Mouse (Mus musculus): Measurements from ENCODE around the gene Tsga10. TPM values are rescaled to one million over a fixed set of nuclear protein-coding genes. Genes with fewer than 3 reads are reported as not detected.
A peak's percentile ranks its signal among the peaks of the same experiment; 100 is the strongest.

Tsga10 gene
- polyA plus RNA-seq, 1 experiment from 2014 or later, result 13.8 TPM

DNA sequence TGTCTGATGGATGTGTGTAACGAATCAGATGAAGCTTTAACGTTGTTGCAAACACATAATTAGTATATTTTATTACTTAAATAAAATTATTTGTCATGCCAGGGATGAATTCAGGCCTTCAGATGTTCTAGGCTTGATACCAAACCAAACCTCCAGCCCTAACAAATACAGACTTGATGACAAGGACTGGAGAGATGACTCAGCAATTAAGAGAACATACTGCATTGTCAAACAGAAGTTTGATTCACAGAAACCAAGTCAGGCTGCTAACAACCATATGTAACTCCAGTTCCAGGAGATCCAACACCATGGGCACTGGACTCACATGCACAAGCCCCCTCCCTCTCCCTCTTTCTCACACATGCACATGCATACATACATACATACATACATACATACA, 65.9 kb downstream of the Tsga10 start:
- no peaks in the 10 kb centered on the region for H3K9me3 ChIP-seq (replicated peaks; ENCODE audit: control insufficient read depth, low read length)
- no peaks in the 10 kb centered on the region for H3K36me3 ChIP-seq (ENCODE audit: control insufficient read depth, insufficient read depth, low read length)
- DNase-seq (ENCODE audit: low spot score) (no peak), ATAC-seq (no peak)
- H3K9ac ChIP-seq (ENCODE audit: low read length), result no peak overlapping the region
- H3K27me3 ChIP-seq (replicated peaks; ENCODE audit: control insufficient read depth, insufficient read depth, low read length), result no peaks in the 10 kb centered on the region
- H3K4me2 ChIP-seq (ENCODE audit: low read length), result no peak overlapping the region
- no peak overlapping the region for H3K27ac ChIP-seq (ENCODE audit: low read depth, low read length)
- 84% methylated on average over 2 of the region's 2 CpGs for WGBS
- no peak overlapping the region for H3K4me3 ChIP-seq (ENCODE audit: low read depth, low read length)
- H3K4me1 ChIP-seq (ENCODE audit: control insufficient read depth, insufficient read depth, low read length), result no peaks in the 10 kb centered on the region

DNA sequence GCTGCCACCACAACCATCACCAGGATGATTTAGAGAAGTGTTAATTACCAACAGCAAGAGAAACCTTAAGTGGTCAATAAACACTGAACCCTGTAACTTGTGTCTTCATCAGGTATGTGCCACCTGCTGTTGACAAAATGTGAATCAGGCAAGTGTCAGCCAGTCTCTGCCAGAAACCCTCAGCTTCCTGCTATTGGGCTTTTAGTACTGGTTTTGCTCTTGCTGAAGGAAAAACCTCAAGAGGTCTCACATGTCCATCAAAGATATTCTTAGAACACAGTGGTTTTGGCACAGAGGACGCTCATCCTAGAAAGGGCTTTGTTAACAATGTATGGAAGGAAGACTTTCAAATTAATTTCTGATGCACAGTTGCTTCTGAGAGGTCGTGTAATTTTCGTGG, 66.7 kb downstream of the Tsga10 start:
- ATAC-seq (no peak), DNase-seq (ENCODE audit: low spot score) (no peak)
- Histone ChIP-seq H3K27ac (ENCODE audit: low read depth, low read length) (no peak overlapping the region), H3K27me3 (replicated peaks; ENCODE audit: control insufficient read depth, insufficient read depth, low read length) (no peaks in the 10 kb centered on the region), H3K4me2 (ENCODE audit: low read length) (no peak overlapping the region), H3K9me3 (replicated peaks; ENCODE audit: control insufficient read depth, low read length) (no peaks in the 10 kb centered on the region), H3K4me1 (ENCODE audit: control insufficient read depth, insufficient read depth, low read length) (no peaks in the 10 kb centered on the region), H3K9ac (ENCODE audit: low read length) (no peak overlapping the region), H3K4me3 (ENCODE audit: low read depth, low read length) (no peak overlapping the region), H3K36me3 (ENCODE audit: control insufficient read depth, insufficient read depth, low read length) (no peaks in the 10 kb centered on the region)
- 70% methylated on average over 3 of the region's 3 CpGs for WGBS

DNA sequence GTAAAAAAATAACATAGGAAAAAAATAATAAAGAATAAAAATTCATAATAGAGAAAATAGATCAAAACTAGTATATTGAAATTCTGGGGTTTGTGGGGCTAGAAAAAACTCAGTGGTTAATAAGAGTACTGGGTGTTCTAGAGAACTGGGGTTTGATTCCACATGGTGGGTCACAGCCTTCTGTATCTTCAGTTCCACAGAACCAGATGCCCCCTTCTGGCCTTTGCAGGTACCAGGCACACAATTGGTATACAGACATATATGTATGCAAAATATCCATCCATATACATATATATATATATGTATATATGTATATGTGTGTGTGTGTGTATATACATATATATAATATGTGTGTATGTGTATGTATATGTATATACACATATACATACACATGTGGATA, 106.8 kb downstream of the Tsga10 start:
- H3K27ac ChIP-seq (ENCODE audit: low read depth, low read length), result no peak overlapping the region
- H3K36me3 ChIP-seq (ENCODE audit: control insufficient read depth, insufficient read depth, low read length), result no peaks in the 10 kb centered on the region
- H3K9me3 ChIP-seq (replicated peaks; ENCODE audit: control insufficient read depth, low read length), result no peaks in the 10 kb centered on the region
- H3K4me3 ChIP-seq (ENCODE audit: low read depth, low read length), result no peak overlapping the region
- no peaks in the 10 kb centered on the region for H3K4me1 ChIP-seq (ENCODE audit: control insufficient read depth, insufficient read depth, low read length)
- H3K27me3 ChIP-seq (replicated peaks; ENCODE audit: control insufficient read depth, insufficient read depth, low read length), result no peaks in the 10 kb centered on the region
- no peak for DNase-seq (ENCODE audit: low spot score)
- no peak for ATAC-seq
- H3K9ac ChIP-seq (ENCODE audit: low read length), result no peak overlapping the region
- H3K4me2 ChIP-seq (ENCODE audit: low read length), result no peak overlapping the region

DNA sequence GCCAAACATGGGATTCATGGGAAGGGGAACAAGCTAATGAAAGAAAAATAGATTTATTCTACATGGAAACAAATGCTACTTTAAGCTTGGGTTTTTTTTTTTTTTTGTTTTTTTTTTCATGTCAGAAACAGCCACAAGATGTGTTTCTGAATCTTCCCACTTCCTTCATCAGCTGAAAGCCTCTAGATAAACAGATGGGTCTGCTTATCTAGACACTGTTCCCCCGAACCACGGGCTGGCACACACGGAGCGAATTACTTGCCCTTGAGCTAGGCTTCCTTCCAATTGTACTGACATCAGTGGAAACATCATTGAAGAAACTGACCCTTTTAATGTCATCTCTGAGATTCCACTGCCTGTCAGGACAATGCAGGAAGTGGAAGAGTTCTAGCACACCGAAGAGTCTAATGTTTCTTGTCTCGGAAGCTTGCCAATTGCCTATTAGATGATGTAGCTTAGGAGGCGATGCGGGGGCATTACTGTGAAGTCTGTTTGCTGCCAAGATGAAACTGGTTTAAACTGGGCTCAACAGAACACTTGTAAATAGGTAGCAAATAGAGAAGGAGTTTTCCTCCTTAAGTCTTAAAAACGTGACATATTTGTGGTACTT, 121.5 kb downstream of the Tsga10 start:
- no peaks in the 10 kb centered on the region for H3K36me3 ChIP-seq (ENCODE audit: control insufficient read depth, insufficient read depth, low read length)
- DNase-seq (ENCODE audit: low spot score), result no peak
- H3K27ac ChIP-seq (ENCODE audit: low read depth, low read length), result no peak overlapping the region
- no peaks in the 10 kb centered on the region for H3K9me3 ChIP-seq (replicated peaks; ENCODE audit: control insufficient read depth, low read length)
- H3K4me3 ChIP-seq (ENCODE audit: low read depth, low read length), result no peak overlapping the region
- ATAC-seq, result no peak
- H3K9ac ChIP-seq (ENCODE audit: low read length), result no peak overlapping the region
- no peaks in the 10 kb centered on the region; the same call in none of the 2 replicates for H3K4me1 ChIP-seq (ENCODE audit: control insufficient read depth, insufficient read depth, low read length)
- no peak overlapping the region for H3K4me2 ChIP-seq (ENCODE audit: low read length)
- WGBS, result 79% methylated on average over 9 of the region's 9 CpGs
- H3K27me3 ChIP-seq (replicated peaks; ENCODE audit: control insufficient read depth, insufficient read depth, low read length), result no peaks in the 10 kb centered on the region

DNA sequence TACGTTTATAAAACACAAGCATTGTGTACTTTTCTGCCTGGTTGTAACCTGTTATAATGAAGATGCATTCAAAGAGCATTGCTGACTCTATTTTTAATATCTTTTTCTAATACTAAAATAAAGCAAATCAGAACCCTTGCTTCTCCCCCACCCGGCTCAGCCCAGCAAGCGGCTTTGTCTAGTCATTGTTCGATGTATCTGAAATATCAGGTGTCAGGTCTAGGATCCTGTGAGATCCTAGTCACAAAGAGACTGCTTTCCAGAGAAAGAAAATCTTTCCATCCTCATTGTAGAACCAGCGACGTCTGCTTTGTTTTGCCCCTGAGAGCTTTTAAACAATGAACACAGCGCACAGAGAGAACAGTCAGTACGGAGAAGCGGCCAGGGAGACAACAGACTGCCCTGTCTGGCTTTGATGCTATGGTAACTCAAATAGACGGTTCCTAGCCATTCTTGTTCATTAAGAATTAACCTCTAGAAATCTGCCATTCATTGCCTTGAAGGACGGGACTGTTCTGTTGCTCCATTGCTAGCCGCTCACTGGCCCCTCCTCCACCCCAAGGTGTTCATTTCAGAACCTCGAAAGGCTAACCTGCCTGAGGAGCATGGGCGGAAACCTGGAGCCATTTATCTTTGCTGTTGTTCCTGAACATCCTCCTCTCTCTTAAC, 123.5 kb downstream of the Tsga10 start:
- DNase-seq (ENCODE audit: low spot score) (peak; percentile 34), ATAC-seq (peak; percentile 37; the same call in 1 of the 2 replicates)
- Histone ChIP-seq H3K27ac (ENCODE audit: low read depth, low read length) (0 out of 2 replicates have a peak overlapping the region, but pooled peaks have one; percentile 21), H3K9me3 (replicated peaks; ENCODE audit: control insufficient read depth, low read length) (no peaks in the 10 kb centered on the region), H3K4me3 (ENCODE audit: low read depth, low read length) (no peak overlapping the region), H3K27me3 (replicated peaks; ENCODE audit: control insufficient read depth, insufficient read depth, low read length) (no peaks in the 10 kb centered on the region), H3K9ac (ENCODE audit: low read length) (peak overlapping the region; percentile 52; the same call in 1 of the 2 replicates), H3K4me1 (ENCODE audit: control insufficient read depth, insufficient read depth, low read length) (no peaks in the 10 kb centered on the region; the same call in none of the 2 replicates), H3K36me3 (ENCODE audit: control insufficient read depth, insufficient read depth, low read length) (no peaks in the 10 kb centered on the region), H3K4me2 (ENCODE audit: low read length) (peak overlapping the region; percentile 18; the same call in 1 of the 2 replicates)
- 34% methylated on average over 14 of the region's 14 CpGs for WGBS

DNA sequence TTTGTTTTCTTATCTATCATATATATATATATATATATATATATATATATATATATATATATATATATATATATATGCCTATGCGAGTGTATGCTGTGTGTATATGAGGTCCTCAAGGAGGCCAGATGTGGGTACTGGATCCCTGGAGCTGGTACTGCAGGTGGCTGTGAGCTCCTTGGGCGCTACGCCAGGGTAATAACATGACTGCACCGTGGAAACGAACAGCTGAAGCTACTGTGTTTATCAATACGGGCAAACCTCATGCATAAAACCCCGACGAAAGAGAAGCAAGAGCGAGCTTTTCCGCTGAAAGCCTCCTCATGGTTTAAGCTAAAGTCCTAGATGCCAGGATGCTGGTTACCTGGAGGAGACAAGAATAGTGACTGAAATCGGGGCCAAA, 124.1 kb downstream of the Tsga10 start:
- Histone ChIP-seq H3K9me3 (replicated peaks; ENCODE audit: control insufficient read depth, low read length) (no peaks in the 10 kb centered on the region), H3K4me1 (ENCODE audit: control insufficient read depth, insufficient read depth, low read length) (no peaks in the 10 kb centered on the region; the same call in none of the 2 replicates), H3K36me3 (ENCODE audit: control insufficient read depth, insufficient read depth, low read length) (no peaks in the 10 kb centered on the region), H3K4me3 (ENCODE audit: low read depth, low read length) (no peak overlapping the region), H3K27ac (ENCODE audit: low read depth, low read length) (no peak overlapping the region), H3K4me2 (ENCODE audit: low read length) (no peak overlapping the region), H3K27me3 (replicated peaks; ENCODE audit: control insufficient read depth, insufficient read depth, low read length) (no peaks in the 10 kb centered on the region), H3K9ac (ENCODE audit: low read length) (no peak overlapping the region)
- DNase-seq (ENCODE audit: low spot score) (peak; percentile 42), ATAC-seq (no peak)
- 69% methylated on average over 11 of the region's 11 CpGs for WGBS

DNA sequence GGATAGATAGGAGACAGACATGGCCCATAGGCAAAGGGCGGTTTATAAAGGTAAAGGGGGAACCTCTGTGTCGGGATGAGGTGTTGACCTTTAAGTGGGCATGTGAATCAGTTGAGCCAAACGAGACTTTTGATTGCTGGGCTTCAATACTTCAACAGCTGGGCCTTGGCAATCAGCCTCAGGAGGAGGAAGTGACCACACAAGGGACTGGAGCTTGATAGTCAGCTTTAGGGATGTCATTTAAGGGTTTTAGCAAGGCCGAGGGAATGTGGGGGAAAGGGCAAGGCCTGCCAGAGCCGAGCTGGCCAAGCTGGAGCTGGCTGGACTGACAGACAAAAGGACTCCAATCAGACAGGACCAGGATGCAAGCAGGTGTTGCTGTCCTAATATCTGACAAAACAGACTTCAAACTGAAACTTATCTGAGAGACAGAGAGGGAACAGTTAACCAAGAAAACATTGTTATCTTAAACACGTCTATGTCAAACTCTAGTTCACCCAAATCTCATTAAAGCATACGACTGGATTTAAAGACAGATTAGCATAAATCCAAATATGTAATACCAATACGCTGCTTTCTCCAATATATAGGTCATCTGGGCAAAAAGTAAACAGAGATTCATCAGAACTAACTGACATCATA, 125.9 kb downstream of the Tsga10 start:
- Histone ChIP-seq H3K9ac (ENCODE audit: low read length) (no peak overlapping the region), H3K4me1 (ENCODE audit: control insufficient read depth, insufficient read depth, low read length) (no peaks in the 10 kb centered on the region; the same call in none of the 2 replicates), H3K9me3 (replicated peaks; ENCODE audit: control insufficient read depth, low read length) (no peaks in the 10 kb centered on the region), H3K4me3 (ENCODE audit: low read depth, low read length) (no peak overlapping the region), H3K27me3 (replicated peaks; ENCODE audit: control insufficient read depth, insufficient read depth, low read length) (no peaks in the 10 kb centered on the region), H3K36me3 (ENCODE audit: control insufficient read depth, insufficient read depth, low read length) (no peaks in the 10 kb centered on the region), H3K27ac (ENCODE audit: low read depth, low read length) (no peak overlapping the region), H3K4me2 (ENCODE audit: low read length) (no peak overlapping the region)
- DNase-seq (ENCODE audit: low spot score), result no peak
- whole genome bisulfite sequencing, result 80% methylated on average over 8 of the region's 8 CpGs
- ATAC-seq, result no peak

DNA sequence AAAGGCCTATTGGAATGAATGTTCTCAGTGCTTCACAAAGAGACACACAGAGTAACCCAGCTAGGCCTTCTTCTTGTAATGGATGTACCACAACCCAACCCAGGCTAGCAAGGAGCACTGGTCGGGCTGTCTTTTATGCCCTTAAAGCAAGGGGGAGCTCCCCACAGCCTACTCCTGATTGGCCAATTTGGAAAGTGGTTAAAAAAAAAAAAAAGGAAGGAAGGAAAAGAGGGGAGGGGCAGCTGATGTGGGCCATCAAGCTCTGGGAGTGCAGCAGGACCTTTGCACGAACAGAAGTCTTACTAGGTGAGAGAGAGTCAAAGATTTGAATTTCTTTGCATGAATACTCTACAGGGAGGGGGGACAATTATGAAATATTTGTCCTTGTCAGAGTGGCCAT, 127.3 kb downstream of the Tsga10 start:
- Histone ChIP-seq H3K9me3 (replicated peaks; ENCODE audit: control insufficient read depth, low read length) (no peaks in the 10 kb centered on the region), H3K27ac (ENCODE audit: low read depth, low read length) (no peak overlapping the region), H3K4me3 (ENCODE audit: low read depth, low read length) (no peak overlapping the region), H3K4me1 (ENCODE audit: control insufficient read depth, insufficient read depth, low read length) (no peaks in the 10 kb centered on the region; the same call in none of the 2 replicates), H3K4me2 (ENCODE audit: low read length) (no peak overlapping the region), H3K36me3 (ENCODE audit: control insufficient read depth, insufficient read depth, low read length) (no peaks in the 10 kb centered on the region), H3K9ac (ENCODE audit: low read length) (no peak overlapping the region), H3K27me3 (replicated peaks; ENCODE audit: control insufficient read depth, insufficient read depth, low read length) (no peaks in the 10 kb centered on the region)
- WGBS, result 67% methylated on average over 2 of the region's 2 CpGs
- no peak for ATAC-seq
- DNase-seq (ENCODE audit: low spot score), result no peak

DNA sequence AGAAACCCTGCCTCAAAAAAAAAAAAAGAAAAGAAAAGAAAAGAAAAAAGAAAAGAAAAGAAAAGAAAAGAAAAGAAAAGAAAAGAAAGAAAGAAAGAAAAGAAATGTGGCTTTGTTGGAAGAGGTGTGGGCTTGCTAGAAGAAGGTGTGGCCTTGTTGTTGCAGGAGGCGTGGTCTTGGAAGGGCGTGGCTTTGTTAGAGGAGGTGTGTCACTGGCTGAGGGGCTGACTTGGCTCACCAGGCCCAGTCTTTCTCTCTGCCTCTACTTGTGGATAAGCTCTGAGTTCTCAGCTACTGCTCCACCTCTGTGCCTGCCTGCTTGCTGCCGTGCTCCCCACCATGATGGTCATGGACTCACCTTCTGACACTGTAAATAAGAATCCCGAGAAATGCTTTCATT, 129.2 kb downstream of the Tsga10 start:
- WGBS, result 89% methylated on average over 4 of the region's 4 CpGs
- Histone ChIP-seq H3K9ac (ENCODE audit: low read length) (no peak overlapping the region), H3K36me3 (ENCODE audit: control insufficient read depth, insufficient read depth, low read length) (no peaks in the 10 kb centered on the region), H3K27ac (ENCODE audit: low read depth, low read length) (no peak overlapping the region), H3K4me1 (ENCODE audit: control insufficient read depth, insufficient read depth, low read length) (no peaks in the 10 kb centered on the region), H3K4me2 (ENCODE audit: low read length) (no peak overlapping the region), H3K9me3 (replicated peaks; ENCODE audit: control insufficient read depth, low read length) (no peaks in the 10 kb centered on the region), H3K27me3 (replicated peaks; ENCODE audit: control insufficient read depth, insufficient read depth, low read length) (no peaks in the 10 kb centered on the region), H3K4me3 (ENCODE audit: low read depth, low read length) (no peak overlapping the region)
- no peak for ATAC-seq
- no peak for DNase-seq (ENCODE audit: low spot score)
